Mouse (Mus musculus) liver, embryonic 18 days (tissue): ENCODE results near the gene Vtcn1. TPM values are rescaled to one million over a fixed set of nuclear protein-coding genes. Genes with fewer than 3 reads are reported as not detected.

Experiments
- polyA plus RNA-seq: library from polyadenylated mRNA; depleted of rRNA; stranded (reverse); fragments of >200 nt; gene quantifications from 2 replicates; pipeline ENCODE4 v1.2.3, GENCODE M21; 2012; rRNA removed

Vtcn1 gene
- polyA plus RNA-seq = 0.07 and 0.08 TPM in 2 replicates

GRCm38 (mm10) chr3:100825225-100825965 is at the start of gene Vtcn1:
Gene Vtcn1 (plus strand): TSS chr3:100825459.

GRCm38 (mm10) chr3:100921825-100922505 is 96.7 kb downstream of the Vtcn1 start, which contains the start of gene Trim45:
Gene Trim45 (plus strand): TSS chr3:100922202.

Other genes starting within 250 kb of the Vtcn1 start
- gene Man1a2, start 140.0 kb upstream of the Vtcn1 start, polyA plus RNA-seq = 3.4 and 3.7 TPM in 2 replicates
- gene Trim45, start 96.7 kb downstream of the Vtcn1 start, polyA plus RNA-seq = 1.0 and 1.2 TPM in 2 replicates
- gene Ttf2, start 144.2 kb downstream of the Vtcn1 start, polyA plus RNA-seq = 3.6 and 3.8 TPM in 2 replicates
- 0.12 and 0.14 TPM in 2 replicates for gene Cd101, start 204.1 kb downstream of the Vtcn1 start, polyA plus RNA-seq